Mouse (Mus musculus) gastrocnemius, postnatal 10 days (tissue): ENCODE results near the gene Gm14418. TPM values are rescaled to one million over a fixed set of nuclear protein-coding genes. Genes with fewer than 3 reads are reported as not detected.
"Not testable (repeated sequence)": the region's sequence is repeated elsewhere in the genome, so short reads cannot be mapped to it uniquely, and the experiment has no call there.

Experiments used
- DNase-seq: peaks from one replicate; pipeline ENCODE4 v3.0.0; 2021; ENCODE audit warnings: mixed read lengths
- long read RNA-seq, 2 experiments: library from polyadenylated mRNA; stranded (forward); transcript quantifications; one replicate each; pipeline ENCODE4 v2.0.0; 2021
- total RNA-seq, 2 experiments: library from RNA; stranded (reverse); gene quantifications; 2 replicates each; pipeline ENCODE4 v1.2.3; 2021

Gene Gm14418
- total RNA-seq: 1 to 10 TPM; 5.6 to 7.7 TPM
- long read RNA-seq, experiment 1, partial matches to known transcripts: 0 of 4 reads
- long read RNA-seq, experiment 1, other reads (novel, unspliced or antisense): 3 of 4 reads
- long read RNA-seq, experiment 2, partial matches to known transcripts: 0 of 4 reads
- long read RNA-seq, experiment 2, other reads (novel, unspliced or antisense): 4 of 4 reads

- DNase-seq: not testable (repeated sequence)
These were observed at the start of gene Gm14418 for GRCm38 (mm10) chr2:177398096-177398495. Gene Gm14418 (minus strand): TSS chr2:177398320.

Other genes starting within 250 kb of the Gm14418 start
- gene Gm14410, start 191.9 kb downstream of the Gm14418 start, total RNA-seq: 10 to 100 TPM; 10.0 to 17.2 TPM
- under 1 TPM; 0.70 to 0.78 TPM for gene Gm14409, start 131.3 kb downstream of the Gm14418 start, total RNA-seq
- 1 to 10 TPM in 1 of 2 experiments, under 1 TPM in 1; 0.80 to 1.5 TPM for gene Gm14412, start 74.0 kb downstream of the Gm14418 start, total RNA-seq
- gene Zfp970, start 66.4 kb upstream of the Gm14418 start, total RNA-seq: 10 to 100 TPM; 26.8 to 27.8 TPM
- 10 to 100 TPM; 21.1 to 22.4 TPM for gene Gm14403, start 99.9 kb upstream of the Gm14418 start, total RNA-seq
- under 1 TPM in 1 of 2 experiments, not detected in 1; 0.52 TPM for gene Gm14406, start 179.9 kb upstream of the Gm14418 start, total RNA-seq